Mouse (Mus musculus): Measurements from ENCODE around the gene Pdcd5.

Pdcd5 gene

DNA sequence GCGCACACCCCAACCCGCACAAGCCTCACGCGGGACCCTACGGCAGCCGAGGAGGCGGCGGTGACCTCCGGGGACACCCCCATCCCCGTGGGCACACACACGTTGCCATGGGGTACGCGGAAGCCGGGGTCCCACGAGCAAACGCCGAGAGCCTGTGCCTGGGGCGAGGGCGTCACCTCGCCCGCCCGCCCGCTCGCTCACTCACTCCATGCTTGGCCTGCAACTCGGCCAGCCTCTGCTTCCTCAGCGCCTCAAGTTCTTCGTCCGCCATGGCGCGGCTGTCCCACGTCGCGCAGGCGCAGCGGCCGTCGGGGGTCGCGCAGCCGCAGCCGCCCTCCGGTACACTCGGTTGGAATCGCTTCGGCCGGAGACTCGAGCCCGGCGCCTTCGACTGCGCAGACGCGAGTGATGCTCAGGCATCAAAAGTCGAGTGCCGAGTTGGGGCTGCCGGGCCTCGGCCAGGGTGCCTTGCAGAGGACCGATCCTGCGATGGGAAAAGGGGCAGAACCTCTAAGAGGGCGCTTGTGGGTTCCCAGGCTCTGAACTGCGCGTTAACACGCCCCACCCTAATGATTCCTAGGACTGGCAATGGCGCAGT lies at the start of gene Pdcd5:
Gene Pdcd5 (minus strand): TSS at position 421 of the 598 bp plus-strand sequence.
- peak; percentile 99 for DNase-seq (ENCODE audit: low spot score)

DNA sequence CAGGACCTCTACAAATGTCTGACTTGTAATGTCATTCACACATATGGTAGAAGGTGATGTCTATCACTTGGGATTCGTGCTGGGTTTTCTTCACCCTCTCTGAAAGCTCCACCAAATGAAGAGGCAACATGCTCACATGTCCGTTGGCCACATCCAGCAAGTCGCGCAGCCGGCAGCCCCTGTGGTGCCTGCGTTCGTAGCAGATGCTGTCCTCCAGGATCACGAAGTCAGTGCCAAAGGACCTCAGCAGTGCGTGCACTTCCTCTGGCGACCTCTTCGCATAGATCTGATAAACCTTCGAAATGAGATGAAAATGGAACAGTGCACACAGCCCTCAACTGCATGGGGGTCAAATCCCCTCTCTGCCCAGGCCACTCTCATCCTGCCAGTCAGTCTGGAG lies 45.3 kb upstream of the Pdcd5 start:
- no peak for DNase-seq (ENCODE audit: low spot score)

DNA sequence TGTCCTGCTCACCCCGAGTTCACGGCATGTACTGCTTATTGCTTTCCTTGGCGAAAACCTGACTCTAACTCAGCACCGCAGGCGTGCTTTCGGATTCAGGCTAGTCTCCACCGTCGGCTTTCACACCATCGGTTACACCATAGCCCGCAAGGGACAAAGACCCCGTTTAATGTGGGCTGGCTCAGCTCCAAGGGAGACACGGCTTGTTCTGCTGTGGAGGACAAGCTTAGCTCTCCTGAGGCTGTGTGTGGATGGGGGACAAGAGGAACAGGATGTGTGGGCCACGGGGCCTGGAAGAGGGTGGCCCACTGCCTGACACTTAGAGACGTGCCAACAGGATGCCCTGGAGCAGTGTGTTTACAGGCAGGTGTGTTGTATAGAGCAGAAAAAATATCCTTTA lies 44.8 kb upstream of the Pdcd5 start:
- no peak for DNase-seq (ENCODE audit: low spot score)

DNA sequence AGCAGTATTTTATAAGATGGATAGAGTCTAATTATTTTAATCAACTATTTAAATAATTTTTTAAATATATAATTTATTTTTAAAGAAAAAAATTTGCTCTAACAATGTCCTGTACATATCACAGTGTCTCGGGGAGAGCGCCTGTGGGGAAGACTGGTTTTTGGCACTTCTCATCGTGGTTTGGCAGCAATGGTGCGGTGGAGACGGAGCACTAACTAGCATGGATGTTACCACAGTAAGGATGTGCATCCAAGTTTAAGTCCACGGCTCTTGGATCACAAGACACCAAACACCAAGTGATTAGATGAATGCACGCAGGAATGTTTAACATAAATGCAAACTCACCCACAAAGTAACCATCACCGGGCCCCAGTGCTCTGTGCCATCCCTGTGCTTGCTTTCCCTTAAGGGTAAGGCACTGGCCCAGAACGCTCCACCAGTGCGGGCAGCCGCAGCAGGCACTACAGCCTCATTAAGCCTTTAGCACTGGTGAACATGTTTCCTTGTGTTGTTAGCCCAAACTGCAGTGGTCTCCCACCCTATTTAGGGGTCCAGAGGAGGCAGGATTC lies 41.5 kb upstream of the Pdcd5 start:
- DNase-seq (ENCODE audit: low spot score) = no peak

DNA sequence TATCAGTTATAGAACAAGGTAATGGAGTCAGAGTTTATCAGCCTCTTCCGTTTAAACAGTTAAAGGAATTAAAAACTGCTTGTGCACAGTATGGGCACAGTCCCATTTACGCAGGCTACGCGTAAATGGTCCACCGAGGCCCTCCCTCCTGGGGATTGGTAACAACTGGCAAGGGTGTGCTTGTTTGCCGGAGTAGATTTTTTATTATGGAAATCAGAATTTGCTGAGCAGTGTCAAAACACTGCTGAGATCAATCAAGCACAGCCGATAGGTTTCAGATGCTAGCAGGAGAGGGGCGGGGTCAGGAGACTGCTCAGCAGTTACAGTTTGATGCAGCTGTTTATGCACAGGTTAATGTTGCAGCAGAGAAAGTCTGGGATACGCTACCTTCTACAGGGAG lies 41.0 kb upstream of the Pdcd5 start:
- no peak for DNase-seq (ENCODE audit: low spot score)

DNA sequence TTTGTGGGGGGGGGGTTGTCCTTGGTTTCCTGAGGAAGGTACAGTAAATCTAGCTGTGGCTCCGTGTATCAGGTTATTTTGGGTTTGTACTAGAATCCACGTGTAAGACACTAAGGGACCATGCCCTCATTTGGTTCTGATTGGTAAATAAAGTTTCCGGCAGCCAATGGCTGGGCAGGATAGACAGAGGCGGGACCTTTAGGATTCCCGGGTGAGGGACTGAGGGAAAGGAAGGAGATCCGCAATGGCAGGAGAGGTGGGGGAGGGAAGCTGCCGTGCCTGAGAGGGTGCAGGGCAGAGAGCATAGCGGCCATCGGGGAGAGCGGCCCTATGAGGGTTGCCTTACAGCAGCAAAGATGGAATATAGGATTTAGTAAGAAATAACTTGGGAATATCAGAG lies 39.9 kb upstream of the Pdcd5 start:
- DNase-seq (ENCODE audit: low spot score) = no peak

DNA sequence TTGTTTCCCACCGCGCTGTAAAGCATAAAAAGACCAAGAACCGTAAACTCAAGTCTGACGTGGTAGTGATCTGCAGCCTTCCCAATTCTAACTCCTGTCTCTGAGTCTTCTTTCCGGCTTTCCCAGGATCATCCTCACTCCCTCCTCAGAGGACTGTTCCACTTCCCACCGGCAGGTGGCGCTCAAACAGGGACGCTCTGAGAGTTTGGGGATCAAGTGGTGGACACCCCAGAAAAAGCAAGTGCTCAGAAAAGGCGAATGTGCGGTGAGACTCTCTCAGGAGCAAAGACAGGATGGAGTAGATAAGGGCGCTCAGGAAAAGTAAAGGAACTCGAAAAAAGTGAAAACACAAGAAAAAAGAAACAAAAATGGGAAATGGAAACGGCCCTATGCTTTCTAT lies 39.4 kb upstream of the Pdcd5 start:
- peak; percentile 46 for DNase-seq (ENCODE audit: low spot score)

DNA sequence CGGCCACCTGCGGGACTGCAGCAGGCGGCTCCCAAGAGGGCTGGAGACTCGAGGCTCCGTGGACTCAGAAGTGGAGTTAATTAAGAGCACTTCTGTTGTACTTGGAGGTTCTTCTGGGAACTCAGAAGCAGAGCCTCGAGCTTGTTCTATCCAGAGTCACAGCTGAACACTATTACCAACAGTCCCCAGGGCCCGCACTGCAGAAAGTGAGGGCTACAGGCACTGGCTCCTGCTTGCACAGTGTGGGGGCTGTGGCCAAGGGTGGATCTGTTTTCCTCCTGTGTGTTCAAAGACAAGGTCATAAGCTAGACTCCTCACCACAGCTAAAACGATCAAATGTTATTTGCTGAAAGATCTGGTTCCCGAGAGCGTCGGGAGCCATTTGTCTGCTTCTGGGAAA lies 38.9 kb upstream of the Pdcd5 start:
- no peak for DNase-seq (ENCODE audit: low spot score)

DNA sequence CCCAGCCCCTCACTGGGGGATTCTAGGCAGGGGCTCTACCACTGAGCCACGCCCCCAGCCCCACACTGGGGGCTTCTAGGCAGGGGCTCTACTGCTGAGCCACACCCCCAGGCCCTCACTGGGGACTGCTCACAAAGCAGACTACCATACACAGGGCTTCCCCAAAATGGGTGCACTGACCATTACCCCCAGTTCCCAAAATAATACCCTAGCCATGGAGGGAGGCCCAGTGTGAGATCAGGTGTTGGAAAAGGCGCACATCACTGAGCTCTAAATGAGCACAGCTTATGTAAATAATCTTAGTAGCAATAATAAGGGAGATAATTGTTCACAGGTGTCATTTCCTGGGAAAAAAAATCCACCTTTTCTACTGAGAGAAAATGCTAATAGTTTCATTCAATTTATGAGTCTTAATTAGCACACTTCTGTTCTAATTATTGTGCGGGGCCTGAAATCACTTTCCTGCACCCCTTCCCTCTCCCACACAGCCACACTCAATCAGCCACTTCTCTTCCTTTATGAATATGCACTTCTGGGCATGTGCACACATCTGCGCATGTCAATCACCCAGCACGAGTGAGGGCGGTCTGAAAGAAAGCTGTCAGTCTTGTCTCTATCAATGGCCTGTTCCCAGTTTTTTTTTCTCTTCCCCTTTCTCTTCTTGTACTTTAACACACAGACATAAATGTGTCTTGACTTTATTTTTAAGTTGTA lies 36.2 kb upstream of the Pdcd5 start:
- no peak for DNase-seq (ENCODE audit: low spot score)

DNA sequence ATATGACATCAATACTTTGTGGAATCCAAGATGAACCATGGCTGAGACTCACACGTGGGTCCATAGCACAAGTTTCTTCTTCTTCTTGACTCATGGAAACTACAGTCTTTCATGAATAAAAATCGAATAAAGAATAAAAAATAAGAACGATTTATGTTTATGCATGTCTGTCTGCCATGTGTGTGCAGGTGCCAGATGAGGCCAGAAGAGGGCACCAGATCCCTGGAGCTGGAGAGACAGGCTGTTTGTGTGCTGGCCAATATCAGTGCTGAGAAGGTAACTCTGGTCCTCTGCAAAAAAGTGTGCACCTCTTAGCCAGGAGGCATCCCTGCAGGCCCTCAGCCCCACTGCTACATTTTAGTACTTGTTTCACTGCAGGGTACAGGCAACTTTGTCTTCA lies 34.2 kb upstream of the Pdcd5 start:
- DNase-seq (ENCODE audit: low spot score) = no peak

DNA sequence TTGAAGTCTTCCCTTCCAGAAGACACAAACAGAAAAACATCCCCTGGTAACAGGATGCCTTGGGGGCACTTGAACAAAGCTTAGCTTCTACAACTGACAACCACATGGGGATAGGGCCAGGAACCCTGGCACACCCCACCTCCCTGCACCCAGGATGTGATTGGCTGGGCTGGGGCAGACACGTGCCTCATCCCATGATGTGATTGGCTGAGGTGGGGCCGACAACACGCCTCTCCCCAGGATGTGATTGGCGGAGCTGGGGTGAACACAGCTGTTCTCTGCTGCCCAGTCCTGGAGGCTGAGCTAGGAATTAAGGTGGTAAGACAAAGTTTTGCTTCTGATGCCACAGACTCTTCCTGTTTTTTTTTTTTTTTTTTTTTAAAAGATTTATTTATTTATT lies 31.7 kb upstream of the Pdcd5 start:
- no peak for DNase-seq (ENCODE audit: low spot score)

DNA sequence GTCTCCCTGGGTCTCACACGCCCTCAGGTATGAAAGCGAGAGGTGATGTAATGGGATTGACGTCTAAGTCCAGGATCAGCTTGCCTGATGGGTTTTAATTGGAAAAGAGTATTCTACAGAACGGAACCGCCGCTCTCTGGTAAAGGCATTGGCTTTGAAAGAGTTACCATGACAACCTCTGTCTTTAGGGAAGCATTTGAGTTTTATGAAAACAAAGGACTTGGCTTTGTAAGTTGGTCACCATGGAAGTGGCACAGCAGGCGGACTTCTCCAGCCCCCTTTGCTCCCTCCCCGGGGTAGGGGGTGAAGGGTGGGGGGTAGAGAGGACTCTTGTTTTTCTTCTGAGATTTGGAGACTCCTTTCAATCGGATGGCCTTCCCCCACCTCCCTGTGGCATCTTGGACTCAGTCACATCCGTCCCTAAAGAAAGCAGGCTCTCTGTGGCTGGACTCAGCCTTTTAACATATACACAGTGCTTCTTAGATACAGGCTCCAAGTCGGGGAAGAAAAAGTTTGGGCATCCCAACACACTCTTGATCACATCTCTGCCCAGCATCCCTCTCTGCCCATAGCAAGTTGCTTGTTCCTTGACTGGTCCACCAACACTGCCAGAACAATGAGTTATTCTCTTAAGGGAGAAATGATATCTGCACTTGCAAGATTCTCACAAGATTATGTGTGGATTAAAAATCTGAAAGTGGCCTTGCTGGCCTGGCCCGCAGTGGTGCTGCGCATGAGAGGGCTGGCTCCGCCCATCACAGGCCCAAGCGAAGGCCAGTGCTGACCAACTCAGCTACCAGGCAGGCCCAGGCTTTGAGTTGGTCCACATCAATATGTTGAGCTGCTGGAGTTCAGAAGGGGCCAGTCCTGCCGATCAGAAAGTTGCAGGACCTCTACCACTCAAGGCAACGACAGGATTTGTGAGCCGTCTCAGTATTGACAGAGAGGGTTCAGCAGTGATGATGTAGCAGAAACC lies 21.0 kb upstream of the Pdcd5 start:
- no peak for DNase-seq (ENCODE audit: low spot score)

DNA sequence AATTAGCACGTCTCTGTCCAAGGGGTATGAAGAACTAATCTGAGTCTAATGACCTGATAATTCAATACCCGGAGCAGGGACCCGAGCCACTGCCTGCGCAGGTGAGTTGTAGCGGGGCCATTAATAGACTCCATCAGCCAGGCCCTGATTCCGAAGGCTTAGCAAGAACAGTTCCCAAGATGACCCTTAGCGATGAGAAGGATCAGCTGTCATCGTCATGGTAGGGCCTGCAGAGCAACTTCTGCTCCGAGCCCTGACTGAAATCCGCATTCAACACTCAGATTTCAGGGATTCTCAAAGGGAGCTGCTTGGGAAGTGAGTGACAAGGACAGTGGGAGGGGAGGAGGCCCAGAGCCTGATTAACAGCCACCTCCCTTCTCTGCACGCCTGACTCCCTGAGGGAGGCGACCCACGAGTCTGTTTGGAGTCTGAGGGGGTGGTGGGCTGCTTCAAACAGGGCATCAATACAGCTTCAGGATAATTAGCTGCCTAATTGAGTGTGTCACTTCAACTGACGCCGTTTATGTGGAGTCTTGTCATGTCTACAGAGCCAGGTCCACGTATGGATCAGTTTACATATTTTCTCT lies 16.6 kb upstream of the Pdcd5 start:
- no peak for DNase-seq (ENCODE audit: low spot score)

DNA sequence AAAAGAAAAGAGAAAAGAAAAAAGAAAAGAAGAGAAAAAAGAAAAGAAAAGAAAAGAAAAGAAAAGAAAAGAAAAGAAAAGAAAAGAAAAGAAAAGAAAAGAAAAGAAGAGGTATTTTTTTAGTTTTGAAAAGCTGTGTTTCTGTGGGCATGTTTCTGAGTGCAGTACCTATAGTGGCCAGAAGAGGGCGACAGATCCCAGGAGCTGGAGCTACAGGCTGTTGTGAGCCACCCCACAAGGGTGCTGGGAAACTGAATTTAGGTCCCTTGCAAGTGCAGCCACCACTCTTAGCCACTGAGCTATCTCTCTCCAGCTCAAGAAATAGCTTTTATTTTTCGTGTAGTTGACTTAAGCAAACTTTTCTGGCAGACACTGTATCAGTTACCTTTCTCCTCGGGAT lies 11.9 kb upstream of the Pdcd5 start:
- peak; percentile 19 for DNase-seq (ENCODE audit: low spot score)

DNA sequence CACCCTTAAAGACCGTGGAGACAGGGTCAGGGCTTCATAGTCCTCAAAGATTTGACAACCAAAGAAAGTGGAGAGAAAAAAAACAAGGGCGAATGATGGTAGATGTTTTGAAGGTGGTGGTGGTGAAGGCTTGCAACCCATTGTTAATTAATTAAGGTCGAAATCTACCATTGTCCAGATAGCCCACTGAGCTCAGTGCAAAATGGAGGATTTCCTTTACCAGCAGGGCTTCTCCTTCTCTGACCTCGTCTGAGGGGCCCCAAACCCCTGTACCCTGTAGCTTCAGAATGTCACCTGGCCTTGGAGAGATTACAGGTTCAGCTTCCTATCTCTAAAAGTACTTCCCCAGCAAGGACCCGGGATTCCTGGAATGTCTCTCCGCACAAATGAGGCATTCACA lies 10.5 kb upstream of the Pdcd5 start:
- no peak for DNase-seq (ENCODE audit: low spot score)

DNA sequence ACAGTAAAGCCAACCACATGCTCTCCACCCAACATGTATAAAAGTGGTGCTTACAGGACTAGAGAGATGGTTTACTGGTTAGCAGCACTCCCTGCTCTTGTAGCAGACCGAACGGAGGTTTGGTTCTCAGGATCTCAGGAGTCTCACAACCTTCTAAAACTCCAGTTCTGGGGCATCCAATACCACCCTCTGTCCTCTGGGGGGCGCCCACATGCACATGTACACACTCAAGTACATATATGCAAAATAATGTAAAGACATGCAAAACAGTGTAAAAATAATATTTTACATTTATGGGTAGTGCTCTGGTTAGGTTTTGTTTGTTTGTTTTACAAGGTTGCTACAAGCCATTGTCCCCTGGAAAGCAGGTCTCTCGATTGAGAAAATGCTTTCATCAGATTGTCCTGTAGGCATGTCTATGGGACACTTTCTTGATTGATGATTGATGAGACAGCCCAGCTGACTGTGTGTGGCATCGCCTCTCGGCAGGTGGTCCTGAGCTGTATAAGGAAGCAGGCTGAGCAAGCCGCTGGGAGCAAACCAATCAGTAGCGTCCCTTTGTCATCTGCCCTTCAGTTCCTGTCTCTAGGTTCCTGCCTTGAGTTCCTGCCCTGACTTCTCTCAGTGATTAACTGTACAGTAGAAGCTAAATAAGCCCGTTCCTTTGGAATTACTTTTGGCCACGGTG lies 4.4 kb upstream of the Pdcd5 start:
- DNase-seq (ENCODE audit: low spot score) = no peak

DNA sequence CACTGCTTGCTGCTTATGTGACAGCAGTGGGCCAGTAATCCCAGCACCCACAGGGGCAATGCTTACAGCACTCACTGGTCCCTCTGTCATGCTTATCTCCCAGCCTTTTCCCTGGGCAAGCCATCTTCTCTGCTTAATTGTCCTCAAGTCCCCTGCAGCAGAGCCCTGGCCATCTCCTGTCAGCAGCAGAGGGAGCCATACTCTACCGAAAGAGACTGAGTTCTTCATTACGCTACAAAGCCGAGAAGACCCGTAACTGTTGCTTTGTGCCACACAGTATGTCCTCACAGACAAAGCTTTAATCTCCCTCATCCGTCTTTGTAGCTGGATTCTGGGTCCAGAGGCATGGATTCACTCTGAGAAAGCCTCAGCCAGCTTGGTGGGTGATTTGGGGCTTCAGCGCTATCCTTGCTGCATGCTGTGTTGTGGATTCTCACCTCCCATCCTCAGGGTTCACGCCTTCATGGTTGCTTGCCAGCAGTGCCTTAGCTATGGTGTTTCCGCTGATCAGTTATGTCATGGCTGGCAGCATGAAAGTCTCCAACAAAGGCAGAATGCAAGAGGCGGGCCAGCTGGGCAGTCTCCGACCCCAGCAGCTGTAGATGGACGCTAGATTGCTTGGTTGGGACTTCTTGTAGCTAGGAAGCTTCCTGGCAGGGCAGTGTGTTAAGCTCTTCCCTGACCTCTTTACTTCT lies 3.5 kb upstream of the Pdcd5 start:
- no peak for DNase-seq (ENCODE audit: low spot score)

DNA sequence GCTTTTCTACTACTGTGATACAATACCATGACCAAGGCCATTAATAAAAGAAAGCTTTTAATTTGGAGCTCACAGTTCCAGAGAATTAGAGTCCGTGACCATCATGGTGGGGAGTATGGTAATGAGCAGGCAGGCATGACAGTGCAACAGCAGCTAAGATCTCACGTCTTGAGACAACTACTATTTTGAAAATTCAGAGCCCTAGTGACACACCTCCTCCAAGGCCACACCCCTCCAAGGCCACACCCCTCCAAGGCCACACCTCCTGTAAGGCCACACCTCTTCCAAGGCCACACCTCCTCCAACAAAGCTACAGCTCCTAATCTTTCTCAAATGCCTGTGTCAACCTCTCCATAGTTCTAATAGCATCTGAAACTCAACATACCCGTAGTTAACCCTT lies 1.8 kb upstream of the Pdcd5 start:
- DNase-seq (ENCODE audit: low spot score) = peak; percentile 31

DNA sequence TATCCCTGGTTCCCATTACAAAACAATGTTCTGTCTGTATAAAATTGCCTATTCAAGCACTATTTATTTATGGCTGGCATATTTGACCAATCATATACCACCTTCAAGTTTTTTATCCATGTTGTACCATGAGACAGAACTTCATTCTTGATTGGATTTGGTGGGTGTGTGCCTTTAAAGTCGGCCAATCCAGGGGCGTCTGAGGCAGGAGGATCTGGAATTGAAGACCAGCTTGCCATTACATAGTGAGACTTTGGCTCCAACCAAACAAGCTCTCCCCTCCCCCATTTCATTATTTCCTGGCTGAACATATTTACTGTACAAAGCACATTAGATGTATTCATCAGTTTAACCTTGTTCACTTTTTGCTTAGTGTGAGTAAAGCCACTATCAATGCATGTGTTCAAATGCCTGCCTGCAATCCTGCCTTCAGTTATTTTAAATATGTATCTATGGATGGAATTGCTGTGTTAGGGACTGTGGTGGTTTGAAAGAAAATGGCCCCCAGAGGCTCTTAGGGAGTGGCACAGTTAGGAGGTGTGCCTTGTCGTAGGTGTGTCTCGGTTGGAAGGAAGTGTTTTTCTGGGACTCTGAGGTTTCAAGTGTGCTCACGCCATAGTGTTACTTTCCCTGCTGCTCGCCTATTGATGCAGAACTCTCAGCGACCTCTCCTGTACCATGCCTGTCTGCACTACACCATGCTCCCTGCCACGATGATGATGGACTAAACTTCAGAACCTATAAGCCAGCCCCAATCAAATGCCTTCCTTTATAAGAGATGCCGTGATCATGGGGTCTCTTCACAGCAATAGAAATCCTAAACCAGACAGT lies 1.1 kb upstream of the Pdcd5 start:
- no peak for DNase-seq (ENCODE audit: low spot score)

Data from ovary, postnatal 14 days (tissue).